Mouse (Mus musculus): ENCODE measurements at regions not wholly inside any gene's neighbourhood (a gene's known extent, or its start where the extent isn't known, plus 50 kb on each side); places are given as distances from the start of the nearest gene placed in this dataset.

GRCm38 (mm10) chr13:7206626-7207211 is 558.1 kb upstream of the Pfkp start:
- TF ChIP-seq CTCF (conservative IDR thresholded peaks at IDR 0.05; ENCODE audit: low read length) (no peak), POU5F1 (IDR thresholded peaks at IDR 0.05; ENCODE audit: borderline replicate concordance, low read length) (no peak), NANOG (IDR thresholded peaks at IDR 0.05; ENCODE audit: borderline replicate concordance, low read length) (no peak)
